Mouse (Mus musculus): ENCODE measurements around the gene Pip5k1b. TPM values are rescaled to one million over a fixed set of nuclear protein-coding genes. Genes with fewer than 3 reads are reported as not detected.
A peak's percentile ranks its signal among the peaks of the same experiment; 100 is the strongest.

Pip5k1b gene
- polyA plus RNA-seq, 1 experiment from 2014 or later: 1.3 TPM

GRCm38 (mm10) chr19:24415778-24416621 is 139.7 kb downstream of the Pip5k1b start:
- H3K4me1 ChIP-seq (ENCODE audit: control insufficient read depth, insufficient read depth, low read length): no peaks in the 10 kb centered on the region
- H3K9me3 ChIP-seq (ENCODE audit: control insufficient read depth, low read length): no peaks in the 10 kb centered on the region
- H3K27ac ChIP-seq (ENCODE audit: low read depth, low read length): no peak overlapping the region
- H3K4me3 ChIP-seq (ENCODE audit: low read depth, low read length): no peak overlapping the region
- H3K36me3 ChIP-seq (ENCODE audit: control insufficient read depth, insufficient read depth, low read length): no peaks in the 10 kb centered on the region
- 82% methylated on average over 8 of the region's 8 CpGs for WGBS
- no peak for DNase-seq (ENCODE audit: low spot score)
- no peaks in the 10 kb centered on the region for H3K27me3 ChIP-seq (ENCODE audit: control insufficient read depth, insufficient read depth, low read length)
- ATAC-seq (ENCODE audit: insufficient read depth, low FRiP score, low TSS enrichment): no peak
- H3K9ac ChIP-seq (ENCODE audit: low read length): no peak overlapping the region
- no peak overlapping the region for H3K4me2 ChIP-seq (ENCODE audit: low read depth)

DNA sequence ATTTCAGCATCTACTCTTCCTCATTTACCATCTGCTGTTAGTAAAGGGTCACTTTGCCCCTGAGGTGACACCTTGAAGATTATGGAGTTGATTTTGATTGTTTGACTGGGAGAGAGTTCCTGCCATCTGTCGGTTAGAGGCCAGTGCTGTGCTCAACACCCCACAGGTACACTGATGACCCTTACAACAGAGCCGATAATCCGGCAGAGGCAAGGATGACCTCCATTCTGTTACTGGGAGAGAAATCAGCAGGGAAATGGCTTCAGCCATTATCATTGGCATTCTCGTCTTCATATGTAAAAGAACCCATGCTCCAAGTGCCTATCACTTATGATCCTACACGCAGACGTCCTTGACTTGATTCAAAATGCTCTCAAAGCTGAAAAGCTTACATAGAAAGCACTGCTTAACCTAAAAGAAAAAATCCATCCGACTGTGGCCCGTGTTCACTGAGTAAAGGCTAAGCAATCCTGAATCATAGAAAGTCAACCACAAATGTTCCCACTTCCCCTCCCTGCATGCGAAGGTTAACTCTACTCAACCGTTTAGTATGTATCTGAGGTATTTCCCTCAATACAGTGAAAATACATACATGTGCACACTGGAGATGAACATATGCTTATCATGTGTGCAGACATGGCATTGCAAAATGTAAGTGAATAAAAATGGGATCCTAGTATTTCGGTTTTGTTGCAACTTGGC is 146.7 kb downstream of the Pip5k1b start:
- DNase-seq (ENCODE audit: low spot score) (no peak), ATAC-seq (ENCODE audit: insufficient read depth, low FRiP score, low TSS enrichment) (no peak)
- Histone ChIP-seq H3K27me3 (ENCODE audit: control insufficient read depth, insufficient read depth, low read length) (no peaks in the 10 kb centered on the region), H3K27ac (ENCODE audit: low read depth, low read length) (no peak overlapping the region), H3K9ac (ENCODE audit: low read length) (no peak overlapping the region), H3K4me3 (ENCODE audit: low read depth, low read length) (no peak overlapping the region), H3K9me3 (ENCODE audit: control insufficient read depth, low read length) (no peaks in the 10 kb centered on the region), H3K4me1 (ENCODE audit: control insufficient read depth, insufficient read depth, low read length) (no peaks in the 10 kb centered on the region), H3K4me2 (ENCODE audit: low read depth) (no peak overlapping the region), H3K36me3 (ENCODE audit: control insufficient read depth, insufficient read depth, low read length) (no peaks in the 10 kb centered on the region)
- 84% methylated on average over 11 of the region's 11 CpGs for WGBS

DNA sequence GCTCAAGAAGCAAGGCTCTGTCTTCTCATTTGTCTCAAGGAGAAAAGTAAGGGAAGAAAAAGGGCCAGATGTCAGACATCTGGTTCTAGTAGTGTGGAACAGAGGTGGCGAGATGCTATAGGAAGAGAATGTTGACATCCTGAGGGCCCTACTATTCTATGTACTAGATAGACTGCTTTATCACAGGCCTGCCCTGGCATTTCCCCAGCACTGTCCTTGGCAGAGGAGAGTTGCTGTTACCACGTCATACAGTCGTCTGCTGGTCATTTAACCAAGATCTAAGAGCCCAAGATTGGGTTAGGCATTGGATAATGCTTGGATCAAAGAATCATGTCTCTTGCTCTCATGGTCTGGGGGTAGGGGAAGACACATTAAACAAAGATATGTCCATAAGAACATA is 151.0 kb downstream of the Pip5k1b start:
- DNase-seq (ENCODE audit: low spot score) (no peak), ATAC-seq (ENCODE audit: insufficient read depth, low FRiP score, low TSS enrichment) (no peak)
- H3K9me3 ChIP-seq (ENCODE audit: control insufficient read depth, low read length): no peaks in the 10 kb centered on the region
- no peak overlapping the region for H3K27ac ChIP-seq (ENCODE audit: low read depth, low read length)
- no peak overlapping the region for H3K9ac ChIP-seq (ENCODE audit: low read length)
- no peaks in the 10 kb centered on the region for H3K27me3 ChIP-seq (ENCODE audit: control insufficient read depth, insufficient read depth, low read length)
- H3K4me2 ChIP-seq (ENCODE audit: low read depth): no peak overlapping the region
- no peaks in the 10 kb centered on the region for H3K4me1 ChIP-seq (ENCODE audit: control insufficient read depth, insufficient read depth, low read length)
- H3K4me3 ChIP-seq (ENCODE audit: low read depth, low read length): no peak overlapping the region
- H3K36me3 ChIP-seq (ENCODE audit: control insufficient read depth, insufficient read depth, low read length): no peaks in the 10 kb centered on the region
- 84% methylated on average over 3 of the region's 3 CpGs for WGBS

GRCm38 (mm10) chr19:24403245-24403644 is 152.4 kb downstream of the Pip5k1b start:
- DNase-seq (ENCODE audit: low spot score) (no peak), ATAC-seq (ENCODE audit: insufficient read depth, low FRiP score, low TSS enrichment) (no peak)
- Histone ChIP-seq H3K4me2 (ENCODE audit: low read depth) (no peak overlapping the region), H3K4me1 (ENCODE audit: control insufficient read depth, insufficient read depth, low read length) (no peaks in the 10 kb centered on the region), H3K36me3 (ENCODE audit: control insufficient read depth, insufficient read depth, low read length) (no peaks in the 10 kb centered on the region), H3K9ac (ENCODE audit: low read length) (no peak overlapping the region), H3K27me3 (ENCODE audit: control insufficient read depth, insufficient read depth, low read length) (no peaks in the 10 kb centered on the region), H3K4me3 (ENCODE audit: low read depth, low read length) (no peak overlapping the region), H3K27ac (ENCODE audit: low read depth, low read length) (no peak overlapping the region), H3K9me3 (ENCODE audit: control insufficient read depth, low read length) (no peaks in the 10 kb centered on the region)
- WGBS: 93% methylated on average over 6 of the region's 6 CpGs

DNA sequence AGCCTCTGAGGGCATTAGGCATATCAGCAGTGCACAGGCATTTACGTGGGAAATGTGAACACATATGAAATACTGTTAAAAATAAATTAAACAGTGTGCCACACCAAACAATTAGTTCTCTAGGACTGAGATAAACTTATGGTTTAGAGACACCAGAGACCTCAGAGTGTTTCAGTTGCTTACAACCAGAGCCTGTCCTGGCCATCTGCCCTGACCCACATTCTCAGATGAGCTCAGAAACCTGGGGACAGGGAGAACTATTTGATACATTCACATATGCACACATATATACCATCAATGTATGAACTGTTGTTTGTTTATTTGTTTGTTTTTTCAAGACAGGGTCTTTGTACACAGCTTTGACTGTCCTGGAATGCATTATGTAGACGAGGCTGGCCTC is 161.8 kb downstream of the Pip5k1b start:
- no peaks in the 10 kb centered on the region for H3K27me3 ChIP-seq (ENCODE audit: control insufficient read depth, insufficient read depth, low read length)
- no peaks in the 10 kb centered on the region for H3K9me3 ChIP-seq (ENCODE audit: control insufficient read depth, low read length)
- 0 out of 2 replicates have a peak, but pooled peaks cover 4% of the 10 kb centered on the region for H3K4me1 ChIP-seq (ENCODE audit: control insufficient read depth, insufficient read depth, low read length)
- DNase-seq (ENCODE audit: low spot score) (no peak), ATAC-seq (ENCODE audit: insufficient read depth, low FRiP score, low TSS enrichment) (no peak)
- 80% methylated on average over 2 of the region's 2 CpGs for WGBS
- H3K4me2 ChIP-seq (ENCODE audit: low read depth): no peak overlapping the region
- H3K4me3 ChIP-seq (ENCODE audit: low read depth, low read length): no peak overlapping the region
- H3K27ac ChIP-seq (ENCODE audit: low read depth, low read length): no peak overlapping the region
- no peaks in the 10 kb centered on the region for H3K36me3 ChIP-seq (ENCODE audit: control insufficient read depth, insufficient read depth, low read length)
- no peak overlapping the region for H3K9ac ChIP-seq (ENCODE audit: low read length)

- no peaks in the 10 kb centered on the region for H3K36me3 ChIP-seq (ENCODE audit: control insufficient read depth, insufficient read depth, low read length)
- 0 out of 2 replicates have a peak, but pooled peaks cover 4% of the 10 kb centered on the region for H3K4me1 ChIP-seq (ENCODE audit: control insufficient read depth, insufficient read depth, low read length)
- no peaks in the 10 kb centered on the region for H3K9me3 ChIP-seq (ENCODE audit: control insufficient read depth, low read length)
- no peak overlapping the region for H3K4me3 ChIP-seq (ENCODE audit: low read depth, low read length)
- WGBS: 25% methylated on average over 9 of the region's 9 CpGs
- peak; percentile 53; the same call in 1 of the 2 replicates for ATAC-seq (ENCODE audit: insufficient read depth, low FRiP score, low TSS enrichment)
- DNase-seq (ENCODE audit: low spot score): peak; percentile 30
- H3K27ac ChIP-seq (ENCODE audit: low read depth, low read length): no peak overlapping the region
- no peaks in the 10 kb centered on the region for H3K27me3 ChIP-seq (ENCODE audit: control insufficient read depth, insufficient read depth, low read length)
- H3K9ac ChIP-seq (ENCODE audit: low read length): no peak overlapping the region
- no peak overlapping the region for H3K4me2 ChIP-seq (ENCODE audit: low read depth)
These were observed 164.0 kb downstream of the Pip5k1b start for GRCm38 (mm10) chr19:24391519-24392251.

GRCm38 (mm10) chr19:24386956-24387865 is 168.5 kb downstream of the Pip5k1b start:
- H3K27ac ChIP-seq (ENCODE audit: low read depth, low read length): no peak overlapping the region
- 93% methylated on average over 22 of the region's 22 CpGs for WGBS
- H3K4me1 ChIP-seq (ENCODE audit: control insufficient read depth, insufficient read depth, low read length): 0 out of 2 replicates have a peak, but pooled peaks cover 4% of the 10 kb centered on the region
- H3K4me3 ChIP-seq (ENCODE audit: low read depth, low read length): no peak overlapping the region
- no peaks in the 10 kb centered on the region for H3K36me3 ChIP-seq (ENCODE audit: control insufficient read depth, insufficient read depth, low read length)
- H3K4me2 ChIP-seq (ENCODE audit: low read depth): no peak overlapping the region
- H3K27me3 ChIP-seq (ENCODE audit: control insufficient read depth, insufficient read depth, low read length): no peaks in the 10 kb centered on the region
- H3K9me3 ChIP-seq (ENCODE audit: control insufficient read depth, low read length): no peaks in the 10 kb centered on the region
- H3K9ac ChIP-seq (ENCODE audit: low read length): no peak overlapping the region
- DNase-seq (ENCODE audit: low spot score): no peak
- ATAC-seq (ENCODE audit: insufficient read depth, low FRiP score, low TSS enrichment): no peak

GRCm38 (mm10) chr19:24378470-24378869 is 177.2 kb downstream of the Pip5k1b start:
- ATAC-seq (ENCODE audit: insufficient read depth, low FRiP score, low TSS enrichment): no peak
- no peak overlapping the region for H3K4me2 ChIP-seq (ENCODE audit: low read depth)
- no peak overlapping the region for H3K9ac ChIP-seq (ENCODE audit: low read length)
- 74% methylated on average over 6 of the region's 6 CpGs for WGBS
- no peaks in the 10 kb centered on the region for H3K9me3 ChIP-seq (ENCODE audit: control insufficient read depth, low read length)
- no peak for DNase-seq (ENCODE audit: low spot score)
- no peak overlapping the region for H3K27ac ChIP-seq (ENCODE audit: low read depth, low read length)
- no peak overlapping the region for H3K4me3 ChIP-seq (ENCODE audit: low read depth, low read length)
- no peaks in the 10 kb centered on the region for H3K36me3 ChIP-seq (ENCODE audit: control insufficient read depth, insufficient read depth, low read length)
- no peaks in the 10 kb centered on the region for H3K27me3 ChIP-seq (ENCODE audit: control insufficient read depth, insufficient read depth, low read length)
- H3K4me1 ChIP-seq (ENCODE audit: control insufficient read depth, insufficient read depth, low read length): no peaks in the 10 kb centered on the region

All from neural tube, embryonic 11.5 days (tissue).